Mouse (Mus musculus) layer of hippocampus, postnatal 36 days (tissue): ENCODE results near the gene Scrt2. TPM values are rescaled to one million over a fixed set of nuclear protein-coding genes. Genes with fewer than 3 reads are reported as not detected.

ENCODE experiments used
- DNase-seq, 2 experiments: peaks; one replicate each; pipeline ENCODE4 v3.0.0; 2022
- total RNA-seq, 2 experiments: library from RNA; stranded (reverse); gene quantifications; 2 replicates each; pipeline ENCODE4 v1.2.3; 2021

The Scrt2 gene
- total RNA-seq, 2 experiments from 2014 or later = 25.1 to 27.1 TPM

DNA sequence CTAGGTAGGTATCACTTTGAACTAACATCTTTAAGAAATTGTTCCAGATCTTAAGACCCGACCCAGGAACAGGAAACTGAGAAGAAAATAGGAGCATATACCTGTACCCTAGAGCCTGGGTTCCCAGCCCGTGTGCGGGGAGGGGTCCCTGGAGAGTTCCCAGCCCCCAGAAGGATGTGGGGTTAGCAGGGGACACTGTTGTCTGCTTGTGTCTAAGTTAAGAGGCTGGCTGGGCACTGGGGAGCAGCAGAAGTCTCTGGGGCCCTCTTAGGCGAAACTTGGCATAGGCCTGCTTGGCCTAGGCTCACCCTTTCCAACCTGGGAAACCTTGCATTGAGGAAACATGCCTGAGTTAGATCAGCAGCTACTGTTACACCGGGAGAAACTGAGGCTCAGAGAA, 63.2 kb downstream of the Scrt2 start:
- DNase-seq = no peak

Other genes starting within 250 kb of the Scrt2 start
- not detected for gene Rspo4, start 238.6 kb upstream of the Scrt2 start, total RNA-seq
- gene Angpt4, start 170.3 kb upstream of the Scrt2 start, total RNA-seq = under 1 TPM; 0.15 to 0.25 TPM
- gene Fam110a, start 101.3 kb upstream of the Scrt2 start, total RNA-seq = 1 to 10 TPM; 7.2 to 7.4 TPM
- 1 to 10 TPM; 2.8 to 3.0 TPM for gene Slc52a3, start 85.0 kb upstream of the Scrt2 start, total RNA-seq
- 10 to 100 TPM; 71.6 to 77.6 TPM for gene Srxn1, start 24.0 kb downstream of the Scrt2 start, total RNA-seq
- 1 to 10 TPM; 2.9 to 4.3 TPM for gene Tcf15, start 62.0 kb downstream of the Scrt2 start, total RNA-seq
- gene Csnk2a1, start 145.3 kb downstream of the Scrt2 start, total RNA-seq = 100 to 1,000 TPM in 1 of 2 experiments, 10 to 100 TPM in 1; 98.3 to 101 TPM
- gene Tbc1d20, start 212.3 kb downstream of the Scrt2 start, total RNA-seq = 10 to 100 TPM; 51.6 to 51.7 TPM